Mouse (Mus musculus) neural tube, embryonic 14.5 days (tissue): ENCODE data around the gene Lrrc20. TPM values are rescaled to one million over a fixed set of nuclear protein-coding genes. Genes with fewer than 3 reads are reported as not detected.

Experiments used
- ATAC-seq: fragments of 200-750 bp; cut with Nextera tagmentation; 2 replicates; pipeline ENCODE4 v1.8.0; 2017; ENCODE audit warnings: low read depth, mild to moderate bottlenecking, moderate TSS enrichment, moderate library complexity
- H3K27ac ChIP-seq: fragments of 300-500 bp; sonication (generic); 2 replicates; pipeline ENCODE4 v1.5.1; 2014; ENCODE audit warnings: low read depth, mild to moderate bottlenecking, control low read depth, low read length, moderate library complexity, mixed read lengths
- H3K27me3 ChIP-seq: fragments of 300-500 bp; sonication (generic); 2 replicates; pipeline ENCODE4 v1.6.1; 2014; ENCODE audit warnings: low read length; ENCODE audit not compliant: control insufficient read depth, insufficient read depth
- H3K36me3 ChIP-seq: fragments of 300-500 bp; sonication (generic); 2 replicates; pipeline ENCODE4 v1.6.1; 2014; ENCODE audit warnings: low read length, mixed read lengths; ENCODE audit not compliant: control insufficient read depth, insufficient read depth
- H3K4me1 ChIP-seq: fragments of 300-500 bp; sonication (generic); 2 replicates; pipeline ENCODE4 v1.6.1; 2014; ENCODE audit warnings: low read length; ENCODE audit not compliant: control insufficient read depth, insufficient read depth
- H3K4me2 ChIP-seq: fragments of 300-500 bp; sonication (generic); 2 replicates; pipeline ENCODE4 v1.6.1; 2014; ENCODE audit warnings: mild to moderate bottlenecking, low read depth, low read length, control low read depth
- H3K4me3 ChIP-seq: fragments of 300-500 bp; sonication (generic); 2 replicates; pipeline ENCODE4 v1.5.1; 2014; ENCODE audit warnings: low read depth, low read length, control low read depth, mixed read lengths
- H3K9ac ChIP-seq: fragments of 300-500 bp; sonication (generic); replicated peaks from 2 replicates; pipeline ENCODE4 v1.6.1; 2014; ENCODE audit warnings: low read depth, mild to moderate bottlenecking, control low read depth, low read length, mixed read lengths
- H3K9me3 ChIP-seq: fragments of 300-500 bp; sonication (generic); 2 replicates; pipeline ENCODE4 v1.6.1; 2016; ENCODE audit warnings: low read length; ENCODE audit not compliant: control insufficient read depth
- whole genome bisulfite sequencing: fragments of 180-500 bp; shearing (Covaris S2); extraction: QIAGEN DNeasy Blood & Tissue Kit; methylation state at CpG from one replicate; pipeline ENCODE4 v1.1.7; 2014; 5-methylcytosine and 5-hydroxymethylcytosine counted together
- polyA plus RNA-seq: library from polyadenylated mRNA; unstranded; fragments of >200 nt; fragmentation: Nextera tagmentation; extraction: Ambion mirVana; gene quantifications from 2 replicates; pipeline ENCODE4 v1.2.1, GENCODE M21; 2014

Lrrc20 gene
- polyA plus RNA-seq, 1 experiment from 2014 or later, result 14.8 TPM

- Histone ChIP-seq H3K27me3 (no peaks in the 10 kb centered on the region), H3K4me3 (no peak overlapping the region), H3K9ac (no peak overlapping the region), H3K9me3 (no peaks in the 10 kb centered on the region), H3K4me1 (no peaks in the 10 kb centered on the region), H3K4me2 (no peak overlapping the region), H3K36me3 (no peaks in the 10 kb centered on the region), H3K27ac (no peak overlapping the region)
- WGBS, result 28% methylated on average over 10 of the region's 10 CpGs
- ATAC-seq, result no peak
These were observed 94.6 kb downstream of the Lrrc20 start for GRCm38 (mm10) chr10:61570181-61570580.

- Histone ChIP-seq H3K36me3 (no peaks in the 10 kb centered on the region), H3K4me3 (no peak overlapping the region), H3K9ac (no peak overlapping the region), H3K27me3 (no peaks in the 10 kb centered on the region), H3K4me1 (0 out of 2 replicates have a peak, but pooled peaks cover 13% of the 10 kb centered on the region), H3K27ac (no peak overlapping the region), H3K9me3 (no peaks in the 10 kb centered on the region), H3K4me2 (no peak overlapping the region)
- no peak for ATAC-seq
- 83% methylated on average over 5 of the region's 5 CpGs for WGBS
These were observed 96.5 kb downstream of the Lrrc20 start for GRCm38 (mm10) chr10:61572126-61572525.

- no peaks in the 10 kb centered on the region for H3K36me3 ChIP-seq
- H3K4me3 ChIP-seq, result no peak overlapping the region
- H3K27me3 ChIP-seq, result no peaks in the 10 kb centered on the region
- H3K27ac ChIP-seq, result peak overlapping the region; percentile 40; the same call in 1 of the 2 replicates
- 0 out of 2 replicates have a peak, but pooled peaks cover 13% of the 10 kb centered on the region for H3K4me1 ChIP-seq
- H3K9me3 ChIP-seq, result no peaks in the 10 kb centered on the region
- H3K4me2 ChIP-seq, result no peak overlapping the region
- WGBS, result 37% methylated on average over 13 of the region's 13 CpGs
- H3K9ac ChIP-seq, result no peak overlapping the region
- peak; percentile 63; the same call in 1 of the 2 replicates for ATAC-seq
These were observed 100.6 kb downstream of the Lrrc20 start for GRCm38 (mm10) chr10:61576120-61576767.

GRCm38 (mm10) chr10:61587241-61587849 is 111.7 kb downstream of the Lrrc20 start:
- Histone ChIP-seq H3K27me3 (no peaks in the 10 kb centered on the region), H3K4me2 (no peak overlapping the region), H3K27ac (no peak overlapping the region), H3K36me3 (no peaks in the 10 kb centered on the region), H3K4me1 (peaks cover 7% of the 10 kb centered on the region; the same call in 1 of the 2 replicates), H3K9ac (no peak overlapping the region), H3K9me3 (no peaks in the 10 kb centered on the region), H3K4me3 (no peak overlapping the region)
- 81% methylated on average over 7 of the region's 7 CpGs for WGBS
- ATAC-seq, result no peak

GRCm38 (mm10) chr10:61597991-61598390 is 122.4 kb downstream of the Lrrc20 start:
- Histone ChIP-seq H3K9me3 (no peaks in the 10 kb centered on the region), H3K36me3 (no peaks in the 10 kb centered on the region), H3K4me1 (no peaks in the 10 kb centered on the region), H3K4me3 (no peak overlapping the region), H3K27ac (no peak overlapping the region), H3K4me2 (no peak overlapping the region), H3K9ac (no peak overlapping the region), H3K27me3 (peaks cover 7% of the 10 kb centered on the region; the same call in 1 of the 2 replicates)
- no peak for ATAC-seq
- WGBS, result 68% methylated on average over 7 of the region's 7 CpGs

GRCm38 (mm10) chr10:61599556-61600114 is 124.0 kb downstream of the Lrrc20 start:
- no peak overlapping the region for H3K9ac ChIP-seq
- H3K4me3 ChIP-seq, result no peak overlapping the region
- 57% methylated on average over 9 of the region's 9 CpGs for WGBS
- peaks cover 5% of the 10 kb centered on the region; the same call in 1 of the 2 replicates for H3K27me3 ChIP-seq
- no peaks in the 10 kb centered on the region for H3K4me1 ChIP-seq
- H3K36me3 ChIP-seq, result no peaks in the 10 kb centered on the region
- no peak overlapping the region for H3K27ac ChIP-seq
- no peak for ATAC-seq
- H3K9me3 ChIP-seq, result no peaks in the 10 kb centered on the region
- no peak overlapping the region for H3K4me2 ChIP-seq

GRCm38 (mm10) chr10:61602283-61603033 is 126.9 kb downstream of the Lrrc20 start:
- ATAC-seq, result peak; percentile 69; the same call in 1 of the 2 replicates
- Histone ChIP-seq H3K4me3 (no peak overlapping the region), H3K4me1 (no peaks in the 10 kb centered on the region), H3K27me3 (no peaks in the 10 kb centered on the region), H3K9me3 (no peaks in the 10 kb centered on the region), H3K9ac (no peak overlapping the region), H3K36me3 (no peaks in the 10 kb centered on the region), H3K27ac (no peak overlapping the region), H3K4me2 (peak overlapping the region; percentile 34; the same call in 1 of the 2 replicates)
- 13% methylated on average over 14 of the region's 14 CpGs for WGBS

GRCm38 (mm10) chr10:61604376-61605065 is 128.9 kb downstream of the Lrrc20 start:
- Histone ChIP-seq H3K4me2 (no peak overlapping the region), H3K4me1 (no peaks in the 10 kb centered on the region), H3K4me3 (no peak overlapping the region), H3K36me3 (no peaks in the 10 kb centered on the region), H3K27ac (no peak overlapping the region), H3K9me3 (no peaks in the 10 kb centered on the region), H3K9ac (no peak overlapping the region), H3K27me3 (no peaks in the 10 kb centered on the region)
- 59% methylated on average over 10 of the region's 10 CpGs for WGBS
- ATAC-seq, result no peak
